Mouse (Mus musculus) B cell, adult (primary cell): ENCODE results near the gene Gm4846. TPM values are rescaled to one million over a fixed set of nuclear protein-coding genes. Genes with fewer than 3 reads are reported as not detected.

Source experiments
- total RNA-seq: library from RNA; stranded (reverse); gene quantifications from 4 replicates; pipeline ENCODE4 v1.2.4, GENCODE M21; 2023; ENCODE audit not compliant: inconsistent age

Gm4846 gene
- total RNA-seq = not detected in 4 replicates

DNA sequence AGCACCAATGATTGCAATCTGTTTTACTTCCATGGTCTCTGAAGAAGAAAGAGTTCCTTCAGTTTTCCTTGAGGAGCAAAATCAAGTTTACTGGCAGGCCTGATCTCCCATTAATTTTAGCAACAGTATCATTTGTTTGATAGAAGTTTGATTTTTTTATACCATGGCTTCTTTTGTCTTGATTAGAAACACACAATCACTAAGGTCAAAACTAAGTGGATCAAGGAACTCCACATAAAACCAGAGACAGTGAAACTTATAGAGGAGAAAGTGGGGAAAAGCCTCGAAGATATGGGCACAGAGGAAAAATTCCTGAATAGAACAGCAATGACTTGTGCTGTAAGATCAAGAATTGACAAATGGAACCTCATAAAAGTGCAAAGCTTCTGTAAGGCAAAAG, at the start of gene Gm4846:
Gm4846 (minus strand) TSS at position 101 of the 400 bp plus-strand sequence.

Other genes with a start within 250 kb of the Gm4846 start
- 0.09 to 0.42 TPM (median 0.16 TPM) in 3 of 4 replicates, not detected in the other for gene Ildr2, start 243.4 kb downstream of the Gm4846 start, total RNA-seq
- 25.7 to 28.8 TPM (median 27.5 TPM) in 4 replicates for gene Tada1, start 118.5 kb downstream of the Gm4846 start, total RNA-seq
- 14.4 to 20.0 TPM (median 17.9 TPM) in 4 replicates for gene Pogk, start 87.7 kb downstream of the Gm4846 start, total RNA-seq
- not detected in 4 replicates for gene Gm4847, start 150.1 kb upstream of the Gm4846 start, total RNA-seq
- gene Fmo9, start 184.3 kb upstream of the Gm4846 start, total RNA-seq = not detected in 4 replicates